Mouse (Mus musculus): Measurements from ENCODE around the gene Atg4d.

- no peak for TF ChIP-seq CTCF (IDR thresholded peaks at IDR 0.05; ENCODE audit: low read depth)
- no peak for TF ChIP-seq EP300 (optimal IDR thresholded peaks at IDR 0.05)
These were observed 37.8 kb upstream of the Atg4d start for GRCm38 (mm10) chr9:21227342-21227741.
